Mouse (Mus musculus): Measurements from ENCODE around the gene Btbd35f1.
"Not testable (repeated sequence)": the region's sequence is repeated elsewhere in the genome, so short reads cannot be mapped to it uniquely, and the experiment has no call there.

Gene Btbd35f1

GRCm38 (mm10) chrX:32559755-32560154 lies at the start of gene Btbd35f1:
TSS of gene Btbd35f1 (plus strand) at chrX:32560055.
- in situ Hi-C loops (cut with MboI; ENCODE audit: unreplicated experiment in 2 of 2) = not testable (repeated sequence)

- in situ Hi-C loops (cut with MboI; ENCODE audit: unreplicated experiment in 2 of 2) = not testable (repeated sequence)
Observed at GRCm38 (mm10) chrX:32590878-32591542, 31.2 kb downstream of the Btbd35f1 start.

- in situ Hi-C loops (cut with MboI; ENCODE audit: unreplicated experiment in 2 of 2) = not testable (repeated sequence)
Observed at GRCm38 (mm10) chrX:32601008-32601407, 41.2 kb downstream of the Btbd35f1 start.

- in situ Hi-C loops (cut with MboI; ENCODE audit: unreplicated experiment in 2 of 2) = not testable (repeated sequence)
Observed at GRCm38 (mm10) chrX:32601425-32601824, 41.6 kb downstream of the Btbd35f1 start.
